9 mouse cellular contexts compared by ENCODE assay signal in genomic region chr5:123436071-123436779, GRCm38 (mm10). TPM values are rescaled to one million over a fixed set of nuclear protein-coding genes. Genes with fewer than 3 reads are reported as not detected.
A peak's percentile ranks its signal among the peaks of the same experiment; 100 is the strongest.
DNase-seq lines count a peak whose midpoint lies in the region; ATAC-seq and TF ChIP-seq lines count a peak whose summit lies in the region.
"Had no signal": no experiment of that assay in that cellular context is flagged by ENCODE, and none has a peak within 500 bp of the region (broad histone marks: within the 10 kb centered on the region; RNA-seq: fewer than 3 reads in every experiment).

No protein-coding gene starts in this region.

- no peaks in the 10 kb centered on the region for H3K9me3 ChIP-seq in lung, embryonic 16.5 days (ENCODE audit: control insufficient read depth, low read length)
- H3K9me3 ChIP-seq: hindbrain, embryonic 15.5 days had no signal

- CTCF ChIA-PET in Patski (lab: Charles Lee), result interaction anchor here (0.7 to 3.7 kb wide), 25 partner anchors 9 to 191 kb away, joined by 3 to 51 read pairs (median 5); partner anchors contain the start of gene Wdr66

- in situ Hi-C loops in Patski (cut with MboI; ENCODE audit: low pct_unique_long_range_greater_than_20kb), result loop anchor here (10.0 kb wide), 1 partner anchor 151 kb away; no protein-coding TSS in a partner anchor

- ATAC-seq in Patski, result peak; percentile 54
- peak; percentile 18 to 42; a peak in 3 of 4 replicates for ATAC-seq in hematopoietic stem cell, adult 5-6 weeks (replicated peaks in 1 of 2; ENCODE audit: insufficient read depth in 1 of 2, low FRiP score in 2 of 2, low TSS enrichment in 1 of 2, low read depth in 1 of 2, poor library complexity in 2 of 2, severe bottlenecking in 2 of 2)
- peak; percentile 51 for ATAC-seq in lung, embryonic 16.5 days (ENCODE audit: low read depth)

- H3K27me3 ChIP-seq in Patski, result no peaks in the 10 kb centered on the region
- H3K27me3 ChIP-seq in lung, embryonic 16.5 days (ENCODE audit: control insufficient read depth, insufficient read depth, low read depth, low read length), result no peaks in the 10 kb centered on the region
- H3K27me3 ChIP-seq: hindbrain, embryonic 15.5 days had no signal

- peak; percentile 54 for TF ChIP-seq CTCF in gastrocnemius, adult 2 months (IDR thresholded peaks at IDR 0.05)
- peak; percentile 62 for TF ChIP-seq CTCF in Patski (IDR thresholded peaks at IDR 0.05)

- peak overlapping the region; percentile 85 for H3K27ac ChIP-seq in gastrocnemius, adult 2 months
- H3K27ac ChIP-seq in lung, embryonic 16.5 days (ENCODE audit: low read length), result peak overlapping the region; percentile 1; the same call in 1 of the 2 replicates
- H3K27ac ChIP-seq: hindbrain, embryonic 15.5 days had no signal

- H3K4me2 ChIP-seq in lung, embryonic 16.5 days (ENCODE audit: low read depth, low read length), result no peak overlapping the region
- H3K4me2 ChIP-seq: hindbrain, embryonic 15.5 days had no signal

- POLR2A ChIA-PET in Patski (lab: Charles Lee), result interaction anchor here (1.0 kb wide), 1 partner anchor 57 kb away, joined by 3 read pairs; no protein-coding TSS in a partner anchor

- no peaks in the 10 kb centered on the region for H3K36me3 ChIP-seq in lung, embryonic 16.5 days (ENCODE audit: control insufficient read depth, insufficient read depth, low read length)
- H3K36me3 ChIP-seq: hindbrain, embryonic 15.5 days had no signal

- DNase-seq in gastrocnemius, adult 2 months, result no peak
- no peak for DNase-seq in gastrocnemius, postnatal 36 days
- DNase-seq in Patski (ENCODE audit: low read depth, low spot score), result peak; percentile 56
- DNase-seq in urinary bladder, postnatal 4 days (ENCODE audit: low spot score in 2 of 2), result no peak
- no peak for DNase-seq in layer of hippocampus, adult 9-11 months
- DNase-seq in adrenal gland, postnatal 25 days, result no peak

- H3K4me1 ChIP-seq in lung, embryonic 16.5 days (replicated peaks; ENCODE audit: control insufficient read depth, insufficient read depth, low read length), result peaks cover 33% of the 10 kb centered on the region

- intact Hi-C loops in gastrocnemius, adult 2 months (cut with DNase I), result loop anchor here (1.0 to 2.0 kb wide), 2 partner anchors 59 to 67 kb away; no protein-coding TSS in a partner anchor
- intact Hi-C loops in gastrocnemius, postnatal 36 days (cut with DNase I), result loop anchor here (2.0 kb wide), 2 partner anchors 59 to 67 kb away; no protein-coding TSS in a partner anchor

- H3K9ac ChIP-seq in lung, embryonic 16.5 days (ENCODE audit: low read length), result 0 out of 2 replicates have a peak overlapping the region, but pooled peaks have one; percentile 3
- H3K9ac ChIP-seq: hindbrain, embryonic 15.5 days had no signal

- peak overlapping the region; percentile 35 for H3K4me3 ChIP-seq in gastrocnemius, adult 2 months
- no peak overlapping the region for H3K4me3 ChIP-seq in lung, embryonic 16.5 days (ENCODE audit: low read length)
- H3K4me3 ChIP-seq: hindbrain, embryonic 15.5 days had no signal

- WGBS in lung, embryonic 16.5 days, result 39% methylated on average over 8 of the region's 8 CpGs

RNA-seq across cellular contexts. Expression of gene Mlxip, which starts 41.6 kb away (rescaled TPM):
- 10 to 100 TPM; 55.7 to 66.0 TPM for total RNA-seq in gastrocnemius, adult 2 months (2021)
- 10 to 100 TPM; 49.7 to 50.7 TPM for total RNA-seq in gastrocnemius, postnatal 36 days (2021)
- polyA plus RNA-seq in Patski (2021), result 20.1 TPM
- 16.0 and 25.1 TPM in 2 replicates for total RNA-seq in hematopoietic stem cell, adult 5-6 weeks (2017)
- 15.0 and 17.8 TPM in 2 replicates for polyA plus RNA-seq in lung, embryonic 16.5 days (2015; fragmentation: Nextera tagmentation; extraction: Ambion mirVana)
- 25.3 and 30.5 TPM in 2 replicates for total RNA-seq in adrenal gland, postnatal 25 days (2021)

RNA-seq across cellular contexts. Expression of gene Lrrc43, which starts 52.9 kb away (rescaled TPM):
- not detected for total RNA-seq in gastrocnemius, adult 2 months (2021)
- not detected for total RNA-seq in gastrocnemius, postnatal 36 days (2021)
- polyA plus RNA-seq in Patski (2021), result not detected
- total RNA-seq in hematopoietic stem cell, adult 5-6 weeks (2017), result not detected in 2 replicates
- polyA plus RNA-seq in lung, embryonic 16.5 days (2015; fragmentation: Nextera tagmentation; extraction: Ambion mirVana), result 1.5 and 1.7 TPM in 2 replicates
- not detected in 2 replicates for total RNA-seq in adrenal gland, postnatal 25 days (2021)

RNA-seq across cellular contexts. Expression of gene Il31, which starts 53.1 kb away (rescaled TPM):
- not detected for total RNA-seq in gastrocnemius, adult 2 months (2021)
- not detected for total RNA-seq in gastrocnemius, postnatal 36 days (2021)
- not detected for polyA plus RNA-seq in Patski (2021)
- total RNA-seq in hematopoietic stem cell, adult 5-6 weeks (2017), result not detected in 2 replicates
- not detected in 2 replicates for polyA plus RNA-seq in lung, embryonic 16.5 days (2015; fragmentation: Nextera tagmentation; extraction: Ambion mirVana)
- not detected in 2 replicates for total RNA-seq in adrenal gland, postnatal 25 days (2021)
- polyA plus RNA-seq: hindbrain, embryonic 15.5 days had no signal
